In genomic region chr11:83963991-83964921, GRCm38 (mm10) we compare ENCODE assay signal across 8 mouse cellular contexts. TPM values are rescaled to one million over a fixed set of nuclear protein-coding genes. Genes with fewer than 3 reads are reported as not detected.
DNase-seq lines count a peak whose midpoint lies in the region; ATAC-seq and TF ChIP-seq lines count a peak whose summit lies in the region.

Synrg (plus strand) TSS chr11:83964428.

- H3K27me3 ChIP-seq in E14TG2a.4 (ENCODE audit: insufficient read depth, low read length) = no peaks in the 10 kb centered on the region
- no peaks in the 10 kb centered on the region for H3K27me3 ChIP-seq in forebrain, embryonic 13.5 days
- H3K27me3 ChIP-seq in liver, postnatal 0 days (ENCODE audit: insufficient read depth, low read length) = no peaks in the 10 kb centered on the region
- H3K27me3 ChIP-seq in neural tube, embryonic 14.5 days (ENCODE audit: control insufficient read depth, insufficient read depth, low read length) = no peaks in the 10 kb centered on the region

- H3K4me1 ChIP-seq in E14TG2a.4 (replicated peaks; ENCODE audit: low read depth, low read length) = peaks cover 33% of the 10 kb centered on the region
- H3K4me1 ChIP-seq in forebrain, embryonic 13.5 days = peaks cover 31% of the 10 kb centered on the region
- H3K4me1 ChIP-seq in liver, postnatal 0 days (ENCODE audit: insufficient read depth) = peaks cover 17% of the 10 kb centered on the region
- H3K4me1 ChIP-seq in neural tube, embryonic 14.5 days (ENCODE audit: control insufficient read depth, insufficient read depth, low read length) = peaks cover 22% of the 10 kb centered on the region

- 1% methylated on average over 51 of the region's 76 CpGs for WGBS in forebrain, embryonic 13.5 days
- WGBS in large intestine, adult 2 months = 3% methylated on average over 64 of the region's 76 CpGs
- 2% methylated on average over 73 of the region's 76 CpGs for WGBS in liver, postnatal 0 days (ENCODE audit: insufficient replicate concordance)
- 2% methylated on average over 67 of the region's 76 CpGs for WGBS in neural tube, embryonic 14.5 days

- peaks cover 39% of the 10 kb centered on the region for H3K36me3 ChIP-seq in E14TG2a.4 (ENCODE audit: insufficient read depth, low read length)
- peaks cover 36% of the 10 kb centered on the region for H3K36me3 ChIP-seq in forebrain, embryonic 13.5 days (ENCODE audit: poor library complexity, severe bottlenecking)
- peaks cover 37% of the 10 kb centered on the region for H3K36me3 ChIP-seq in liver, postnatal 0 days (replicated peaks; ENCODE audit: insufficient read depth, low read length)
- peaks cover 30% of the 10 kb centered on the region for H3K36me3 ChIP-seq in neural tube, embryonic 14.5 days (ENCODE audit: control insufficient read depth, insufficient read depth, low read length)

- intact Hi-C loops in heart, postnatal 10 days (cut with DNase I) = no loop called here

- TF ChIP-seq CTCF in E14TG2a.4 (conservative IDR thresholded peaks at IDR 0.05; ENCODE audit: low read length) = no peak
- TF ChIP-seq CTCF in liver, postnatal 0 days (IDR thresholded peaks at IDR 0.05; ENCODE audit: low read depth) = 0 out of 2 replicates have a peak, but pooled peaks have one; percentile 2

- H3K27ac ChIP-seq in forebrain, embryonic 13.5 days = peak within 1 kb of the TSS; percentile 91
- H3K27ac ChIP-seq in liver, postnatal 0 days (ENCODE audit: low read depth) = peak within 1 kb of the TSS; percentile 84
- H3K27ac ChIP-seq in neural tube, embryonic 14.5 days (ENCODE audit: low read depth, low read length) = peak within 1 kb of the TSS; percentile 93

- DNase-seq in c-Kit-positive CD71-positive TER-119-positive erythroid progenitor cells, embryonic 14.5 days (ENCODE audit: low spot score) = peak; percentile 84
- DNase-seq in heart, postnatal 10 days = peak; percentile 92
- peak; percentile 63 for DNase-seq in large intestine, adult 2 months (ENCODE audit: low read depth, low spot score)
- peak; percentile 93 for DNase-seq in liver, postnatal 0 days
- DNase-seq in testis, postnatal 10 days (ENCODE audit: low spot score) = peak; percentile 96

- peak within 1 kb of the TSS; percentile 64 for H3K4me2 ChIP-seq in forebrain, embryonic 13.5 days
- peak within 1 kb of the TSS; percentile 82 for H3K4me2 ChIP-seq in liver, postnatal 0 days (ENCODE audit: low read depth, low read length)
- peak within 1 kb of the TSS; percentile 55 for H3K4me2 ChIP-seq in neural tube, embryonic 14.5 days (ENCODE audit: low read depth, low read length)

- no peaks in the 10 kb centered on the region for H3K9me3 ChIP-seq in E14TG2a.4 (ENCODE audit: low read length)
- no peaks in the 10 kb centered on the region for H3K9me3 ChIP-seq in forebrain, embryonic 13.5 days (replicated peaks)
- H3K9me3 ChIP-seq in liver, postnatal 0 days (ENCODE audit: low read length) = no peaks in the 10 kb centered on the region
- H3K9me3 ChIP-seq in neural tube, embryonic 14.5 days (ENCODE audit: control insufficient read depth, low read length) = no peaks in the 10 kb centered on the region

- H3K9ac ChIP-seq in forebrain, embryonic 13.5 days = peak within 1 kb of the TSS; percentile 84
- H3K9ac ChIP-seq in liver, postnatal 0 days (replicated peaks) = peak within 1 kb of the TSS; percentile 85
- H3K9ac ChIP-seq in neural tube, embryonic 14.5 days (replicated peaks; ENCODE audit: low read depth, low read length) = peak within 1 kb of the TSS; percentile 80

- no peak for TF ChIP-seq EP300 in liver, postnatal 0 days (IDR thresholded peaks at IDR 0.05; ENCODE audit: low read depth)

- peak; percentile 96 for ATAC-seq in forebrain, embryonic 13.5 days
- ATAC-seq in liver, postnatal 0 days = peak; percentile 98
- peak; percentile 99 for ATAC-seq in neural tube, embryonic 14.5 days (ENCODE audit: low read depth)

- peak within 1 kb of the TSS; percentile 81 for H3K4me3 ChIP-seq in E14TG2a.4 (replicated peaks; ENCODE audit: low read length)
- peak within 1 kb of the TSS; percentile 66 for H3K4me3 ChIP-seq in forebrain, embryonic 13.5 days
- H3K4me3 ChIP-seq in liver, postnatal 0 days (ENCODE audit: low read depth, low read length) = peak within 1 kb of the TSS; percentile 73
- H3K4me3 ChIP-seq in neural tube, embryonic 14.5 days (ENCODE audit: low read depth, low read length) = peak within 1 kb of the TSS; percentile 63

RNA-seq across cellular contexts. Expression of gene Synrg, which starts in this region (rescaled TPM):
- 28.2 and 28.6 TPM in 2 replicates for polyA plus RNA-seq in forebrain, embryonic 13.5 days (2015; fragmentation: Nextera tagmentation; extraction: Ambion mirVana)
- 10 to 100 TPM; 20.2 to 25.8 TPM for total RNA-seq in heart, postnatal 10 days (2021)
- polyA plus RNA-seq in large intestine, adult 2 months (2012; rRNA removed) = 10.5 and 18.6 TPM in 2 replicates
- 2.9 and 3.5 TPM in 2 replicates for polyA plus RNA-seq in liver, postnatal 0 days (2015; fragmentation: Nextera tagmentation; extraction: Ambion mirVana)
- polyA plus RNA-seq in neural tube, embryonic 14.5 days (2014; fragmentation: Nextera tagmentation; extraction: Ambion mirVana) = 24.9 and 27.5 TPM in 2 replicates

Comparison
In these comparisons a context has a peak if more than half of its experiments do, and no peak if none do; other contexts are left out.
1. Peak in every context shown above with its lines: DNase-seq, ATAC-seq, H3K4me3 ChIP-seq and H3K27ac ChIP-seq.